Mouse (Mus musculus) kidney, adult 9 months (tissue): ENCODE measurements at regions not wholly inside any gene's neighbourhood (a gene's known extent, or its start where the extent isn't known, plus 50 kb on each side); places are given as distances from the start of the nearest gene placed in this dataset.
"Not testable (repeated sequence)": the region's sequence is repeated elsewhere in the genome, so short reads cannot be mapped to it uniquely, and the experiment has no call there.

ENCODE experiments used
- DNase-seq: peaks from one replicate; pipeline ENCODE4 v3.0.0; 2022

DNA sequence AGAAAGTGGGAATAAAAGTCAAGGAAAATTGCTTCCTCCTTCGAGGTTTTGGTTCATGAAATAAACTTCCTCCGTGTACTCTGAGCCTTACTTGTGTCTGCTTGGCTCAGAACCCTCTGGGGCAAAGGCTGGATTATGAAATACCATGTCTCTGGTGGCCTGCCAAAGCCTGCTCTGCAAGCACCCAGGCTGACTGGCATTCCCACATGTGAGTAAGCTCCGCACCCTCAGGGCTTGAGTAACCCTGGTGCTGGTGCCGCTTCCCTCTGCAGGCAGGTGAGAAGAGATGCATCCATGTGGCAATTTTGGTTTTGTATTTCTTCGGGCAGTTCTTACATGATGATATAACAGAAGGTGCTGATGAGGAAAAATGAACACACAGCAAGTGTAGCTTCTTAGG is 66.0 kb downstream of the Nr2f2 start:
- peak; percentile 97 for DNase-seq

DNA sequence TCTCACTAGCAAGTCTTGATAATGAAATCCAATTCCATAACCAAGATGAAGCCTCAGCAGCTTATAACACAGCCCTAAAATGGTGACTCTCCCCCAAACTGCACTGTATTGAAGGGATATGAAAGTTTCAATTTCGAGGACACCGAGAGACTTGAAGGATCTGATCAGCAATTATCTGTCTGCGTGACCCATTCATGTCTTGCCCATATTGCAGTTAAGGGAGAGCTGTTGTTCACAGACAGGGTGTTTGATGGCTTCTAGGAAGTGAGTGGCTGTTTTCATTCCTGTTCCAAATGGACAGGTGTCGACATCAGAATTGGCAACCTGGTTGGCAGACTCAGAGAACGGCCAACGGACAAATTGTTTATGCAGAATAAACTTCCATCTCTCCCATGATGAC is 75.1 kb downstream of the Nr2f2 start:
- no peak for DNase-seq

DNA sequence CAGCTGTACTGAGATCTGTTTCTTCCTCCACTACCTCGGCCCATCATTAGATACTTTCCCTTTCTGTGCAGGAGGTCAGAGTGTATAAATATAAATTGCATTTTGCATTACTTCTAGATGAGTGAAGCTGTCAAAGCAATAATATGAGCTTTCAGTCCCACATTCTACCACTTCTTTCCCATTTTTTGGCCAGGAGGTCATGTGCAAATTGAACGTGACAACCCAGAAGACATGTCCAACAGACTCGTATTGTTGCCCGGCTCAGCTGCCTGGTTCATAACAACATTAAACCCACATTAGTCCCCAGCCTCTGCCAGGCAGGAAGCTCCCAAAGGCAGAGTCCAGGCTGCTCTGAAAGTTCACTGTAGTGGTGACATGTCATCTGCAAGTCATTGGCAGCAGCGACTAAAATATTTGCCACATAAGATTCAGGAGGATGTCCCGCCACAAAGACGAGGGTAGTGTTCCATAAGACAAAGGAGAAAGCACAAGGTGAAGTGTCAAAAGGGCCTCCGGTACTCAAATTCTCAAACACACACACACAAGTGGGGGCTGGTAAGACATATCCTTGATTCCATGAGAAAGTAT is 75.7 kb downstream of the Nr2f2 start:
- DNase-seq = no peak

DNA sequence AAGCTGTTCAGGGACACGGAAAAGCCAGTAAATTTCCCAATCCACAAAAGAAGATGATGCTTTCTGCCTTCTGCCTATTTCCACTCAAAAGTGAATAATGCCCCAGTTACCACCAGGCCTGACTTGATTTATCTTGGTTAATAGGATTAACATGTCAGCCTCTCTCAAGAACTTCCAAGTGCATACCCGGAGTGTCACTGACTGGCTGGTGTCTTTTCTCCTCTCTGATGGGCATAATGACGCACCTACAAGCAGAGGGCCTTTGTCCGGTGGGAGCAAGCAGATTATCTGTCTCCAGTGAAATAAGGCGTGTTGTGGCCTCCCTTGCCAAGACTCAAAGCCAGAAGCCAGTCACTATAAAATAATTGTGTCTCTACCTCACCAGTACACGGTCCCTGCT is 76.3 kb downstream of the Nr2f2 start:
- no peak for DNase-seq

DNA sequence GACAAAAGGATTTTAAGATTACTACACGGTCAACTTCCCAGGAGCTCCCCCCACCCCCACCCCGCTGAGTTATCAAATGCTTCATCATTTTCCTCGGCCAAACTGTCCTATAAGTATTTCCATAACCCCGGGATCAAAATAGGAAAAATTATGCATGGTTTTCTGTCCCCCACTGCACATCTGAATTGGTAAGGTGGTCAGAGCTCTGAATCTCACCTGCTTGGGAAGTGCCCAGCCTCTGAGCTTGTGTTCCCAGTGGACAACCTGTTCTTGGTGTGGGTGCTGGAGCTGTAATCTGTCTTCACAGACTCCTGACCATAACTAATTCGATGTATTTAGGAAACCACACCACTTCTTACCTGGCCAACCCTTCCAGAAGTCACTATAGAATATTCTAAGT is 77.9 kb downstream of the Nr2f2 start:
- DNase-seq = no peak

DNA sequence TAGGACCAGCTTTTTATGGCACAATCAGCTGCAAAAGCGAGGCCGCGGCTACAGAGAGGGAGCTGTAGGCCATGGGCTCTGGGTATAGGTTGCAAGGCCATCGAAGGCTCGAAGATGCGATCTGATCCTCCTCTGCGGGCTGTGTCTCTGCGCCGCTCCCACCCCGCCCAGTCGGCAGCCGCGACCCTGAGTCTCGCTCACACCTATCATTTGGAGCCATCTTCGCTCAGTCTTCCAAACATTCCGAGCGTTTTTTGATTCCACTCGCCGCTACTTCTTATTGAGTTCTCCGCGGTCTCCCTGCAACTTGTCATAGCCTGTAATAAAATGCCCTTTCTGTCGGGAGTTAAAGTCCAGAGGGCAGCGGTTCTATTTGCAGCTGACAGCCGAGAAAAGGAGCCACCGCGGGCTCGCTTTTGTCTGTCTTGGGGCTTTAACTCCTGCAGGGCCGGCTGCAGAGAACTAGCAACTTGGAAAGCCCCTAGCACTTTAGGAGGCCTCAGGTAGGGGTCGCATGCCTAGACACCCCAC is 78.6 kb downstream of the Nr2f2 start:
- DNase-seq = peak; percentile 61

DNA sequence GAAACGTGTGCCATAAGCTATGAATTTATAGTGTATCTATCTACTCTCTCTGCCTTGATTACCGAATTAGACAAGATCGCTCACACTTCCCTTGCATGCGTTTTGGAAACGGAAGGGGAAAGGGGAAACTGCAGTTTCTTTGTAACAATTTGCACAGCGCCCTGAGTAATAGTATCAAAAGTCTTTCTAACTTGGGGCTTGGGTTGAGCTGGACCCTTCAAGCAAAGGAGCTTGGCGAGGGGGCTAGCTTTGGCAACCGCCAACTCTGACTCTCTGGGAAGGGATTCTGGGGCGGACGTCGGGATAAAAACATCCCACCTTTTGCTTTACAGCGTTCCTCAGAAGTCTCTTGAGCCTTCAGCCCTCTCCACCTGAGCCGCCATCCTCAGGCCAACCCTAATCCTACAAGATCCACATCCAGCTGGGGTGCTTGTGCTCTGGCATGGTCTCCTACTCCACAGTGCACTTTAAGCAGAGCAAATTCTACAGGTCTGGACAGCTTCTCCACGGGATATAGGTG is 79.6 kb downstream of the Nr2f2 start:
- DNase-seq = no peak

DNA sequence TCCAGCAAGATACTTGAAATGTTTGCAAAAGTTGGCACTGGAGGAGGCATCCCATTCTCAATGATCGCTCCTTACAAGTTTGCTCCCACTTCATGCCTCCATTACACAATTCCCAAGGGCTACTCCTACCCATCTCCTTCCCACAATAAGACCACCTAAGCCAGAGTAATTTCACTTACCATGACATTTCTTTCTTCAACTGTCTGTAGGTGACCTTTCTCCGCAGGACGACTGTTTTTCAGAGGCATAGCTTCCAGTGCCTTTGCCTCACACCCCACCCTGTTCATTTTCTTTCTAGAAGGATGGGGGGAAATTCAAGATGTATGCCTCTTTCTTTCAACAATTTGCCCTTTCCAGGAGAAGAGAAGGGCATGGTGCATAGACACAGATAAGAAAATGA is 81.2 kb downstream of the Nr2f2 start:
- DNase-seq = no peak

DNA sequence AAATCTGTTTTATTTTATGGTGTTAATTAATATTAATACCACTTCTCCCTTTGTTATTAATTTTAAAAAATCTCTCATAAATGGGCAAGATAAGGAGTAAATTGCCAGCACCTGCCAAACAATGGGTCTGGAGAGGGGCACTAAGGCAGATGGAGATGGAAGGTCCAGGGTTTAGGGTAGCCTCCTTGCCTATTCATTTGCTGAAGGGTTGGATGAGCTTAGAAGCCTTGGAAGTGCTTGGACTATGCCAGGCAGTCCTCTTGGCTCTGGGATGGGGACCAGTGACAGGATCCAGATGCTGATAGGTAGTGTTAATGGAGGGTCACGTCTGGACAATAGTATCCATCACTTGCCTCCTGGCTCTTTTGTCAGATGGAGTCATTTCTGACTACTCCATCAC is 82.7 kb downstream of the Nr2f2 start:
- no peak for DNase-seq

DNA sequence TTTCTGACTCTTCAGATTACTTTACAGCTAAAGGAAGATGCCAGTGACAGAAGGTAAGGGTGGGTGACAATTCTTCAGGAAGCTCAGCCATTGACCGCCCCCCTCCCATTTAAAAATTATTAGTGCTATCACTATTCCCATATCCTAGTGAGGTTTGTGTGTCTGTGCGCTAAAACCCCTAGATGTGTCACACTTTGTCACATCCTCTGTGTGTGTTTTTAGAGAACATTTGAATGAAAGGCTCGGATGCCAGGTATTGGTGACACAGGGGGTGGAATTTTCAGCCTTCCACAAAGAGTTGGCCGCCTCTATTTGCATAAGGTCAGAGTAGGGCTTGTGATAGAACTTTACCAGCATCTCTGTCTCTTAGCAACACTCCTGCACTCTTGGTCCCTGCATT is 83.4 kb downstream of the Nr2f2 start:
- DNase-seq = no peak

DNA sequence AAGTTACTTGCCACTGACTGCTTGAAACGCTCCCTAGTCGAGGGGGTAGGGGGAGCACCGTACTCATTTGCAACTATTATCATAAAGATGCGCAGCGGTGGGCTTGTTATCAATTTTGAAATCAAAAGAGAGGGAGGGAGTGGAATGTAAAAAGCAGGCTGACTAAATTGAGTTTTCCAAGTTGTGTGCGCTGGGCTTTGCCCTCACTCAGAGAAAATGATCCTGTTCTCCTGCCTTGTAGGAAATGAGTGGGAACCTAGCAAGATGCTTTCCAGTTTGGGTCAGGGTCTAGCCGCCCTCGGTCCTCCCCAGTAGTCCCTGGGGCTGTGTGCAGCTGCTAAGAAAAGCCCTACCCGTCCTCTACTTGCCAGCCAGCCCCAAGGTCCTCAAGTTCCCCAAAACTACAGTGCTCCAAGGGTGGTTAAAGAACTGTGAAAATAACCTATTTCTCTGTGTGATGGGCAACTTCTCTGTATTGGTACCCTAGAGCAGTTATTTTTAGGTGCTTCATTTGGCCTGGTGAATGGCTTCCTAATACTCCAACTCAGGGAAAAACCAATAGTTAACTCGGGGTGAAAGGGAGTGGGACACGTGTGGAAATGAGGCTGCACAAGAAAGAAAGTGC is 84.5 kb downstream of the Nr2f2 start:
- no peak for DNase-seq

DNA sequence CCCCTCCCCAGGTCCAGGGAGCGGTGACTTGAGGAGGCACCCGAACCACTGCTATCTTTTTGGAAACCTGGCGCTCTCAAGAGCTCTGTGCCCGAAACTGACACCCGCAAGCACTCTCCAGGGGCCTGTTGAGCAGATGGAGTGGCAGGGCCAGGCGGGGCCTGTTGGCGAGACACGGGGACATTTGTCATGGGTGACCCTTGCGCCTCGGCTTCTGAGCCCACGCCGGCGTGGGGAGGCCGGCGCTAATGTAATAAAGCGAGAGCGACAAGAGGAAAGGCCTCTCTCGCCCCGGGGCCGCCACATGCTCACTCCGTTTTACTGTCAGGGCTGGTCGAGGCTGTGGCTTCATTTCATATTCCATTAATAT is 85.2 kb downstream of the Nr2f2 start:
- DNase-seq = no peak

DNA sequence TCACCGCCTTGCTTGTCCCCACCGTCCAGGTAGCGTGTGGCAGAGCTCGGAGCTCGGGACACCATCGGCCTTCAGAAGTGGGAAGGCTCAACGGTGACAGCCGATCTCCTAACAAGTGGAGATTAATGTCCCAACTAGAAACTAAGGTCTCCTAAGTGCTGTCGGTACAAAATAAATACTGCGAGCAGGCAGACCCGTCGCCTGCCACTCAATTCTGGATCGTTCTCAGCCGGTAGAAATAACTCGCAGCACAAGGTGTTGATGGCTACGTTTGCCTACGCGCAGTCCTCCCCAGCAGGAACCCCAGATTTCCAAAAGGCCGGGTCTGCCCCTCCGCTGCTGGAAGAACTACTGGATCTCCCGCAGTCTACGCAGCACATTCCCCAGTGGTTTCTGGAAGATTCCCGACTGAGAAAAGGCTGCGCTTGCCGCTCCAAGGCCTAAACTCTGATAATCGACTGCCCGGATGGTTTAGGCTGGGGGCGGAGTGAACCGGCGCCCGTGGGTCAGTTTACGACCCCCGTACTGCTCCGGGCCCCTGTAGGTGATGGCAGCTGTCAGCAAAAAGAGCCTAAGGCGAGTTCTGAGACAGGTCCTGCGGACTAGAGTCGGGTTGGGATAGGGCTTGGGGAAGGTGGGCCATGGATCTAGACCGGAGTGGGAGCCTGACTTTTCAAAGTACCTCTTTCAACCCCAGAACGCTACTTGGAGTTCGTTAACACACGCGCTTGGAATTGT is 85.7 kb downstream of the Nr2f2 start:
- no peak for DNase-seq

DNA sequence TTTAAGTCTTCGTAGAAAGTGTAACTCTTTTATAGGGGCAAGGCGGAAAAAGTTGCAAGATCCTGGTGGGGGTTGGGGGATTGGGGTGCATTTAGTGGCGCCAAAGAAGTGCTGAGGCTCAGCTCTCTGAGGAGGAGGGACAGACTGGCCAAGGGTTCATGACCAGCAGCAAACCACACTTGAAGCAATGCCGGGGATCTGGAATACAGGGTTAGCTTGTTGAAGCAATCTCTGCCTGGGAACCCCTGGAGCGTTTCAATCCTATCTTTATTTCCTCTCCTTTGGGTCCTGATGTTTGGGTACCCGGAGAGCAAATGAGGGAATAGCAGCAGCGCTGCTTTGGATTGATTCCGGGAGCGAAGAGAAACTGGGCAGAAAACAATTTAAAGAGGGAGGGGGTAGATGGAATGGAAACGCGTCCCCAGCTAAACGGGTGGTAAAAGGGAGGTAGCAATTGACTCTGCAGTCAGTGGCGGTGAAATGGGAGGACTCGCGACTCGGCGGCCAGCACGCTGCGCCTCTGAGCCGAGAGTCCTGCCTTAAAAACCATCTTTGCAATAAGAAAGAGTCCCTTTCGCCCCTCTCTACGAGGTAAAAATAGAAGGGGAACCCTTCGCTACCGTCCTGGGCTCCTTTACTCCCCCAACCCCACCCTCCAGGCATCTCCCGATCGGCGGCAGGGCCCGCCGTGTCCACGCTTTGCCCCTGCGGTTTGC is 86.5 kb downstream of the Nr2f2 start:
- no peak for DNase-seq

DNA sequence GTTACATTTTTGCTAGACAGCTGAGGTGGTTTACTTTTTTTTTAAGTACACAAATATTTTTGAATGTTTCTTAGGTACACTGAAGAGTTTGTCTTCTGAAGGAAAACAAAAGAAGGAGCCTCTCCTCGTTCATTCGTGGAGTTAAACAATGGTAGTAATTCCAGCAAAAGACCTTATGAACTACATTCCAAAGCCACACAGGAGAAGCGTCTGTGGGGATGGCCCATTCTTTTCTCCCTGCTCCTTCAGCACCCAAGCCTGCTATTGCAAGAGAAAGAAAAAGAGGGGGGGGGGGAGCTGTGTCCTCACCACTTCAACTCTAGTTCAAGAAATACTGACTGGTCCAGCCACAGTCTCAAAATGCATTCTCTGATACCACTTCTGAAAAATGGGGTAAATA is 87.4 kb downstream of the Nr2f2 start:
- DNase-seq = no peak

DNA sequence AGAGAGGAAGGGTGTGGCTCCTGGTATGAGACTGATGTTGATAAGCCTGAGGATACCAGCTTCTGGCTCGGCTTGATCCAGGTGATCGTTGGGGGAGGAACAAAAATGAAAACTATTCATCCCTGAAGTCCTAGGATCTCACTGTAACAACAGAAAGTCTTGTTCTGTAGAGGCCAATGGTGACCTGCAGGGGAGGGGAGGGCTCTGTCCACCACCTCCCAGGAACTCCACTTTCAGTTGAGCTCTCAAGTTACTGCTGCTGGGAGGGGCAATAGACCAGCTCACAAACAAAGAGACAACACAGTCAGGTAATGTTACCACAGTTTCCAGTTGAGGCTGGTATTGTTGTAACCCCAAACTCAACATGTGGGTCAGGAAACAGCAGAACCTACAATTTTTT is 90.5 kb downstream of the Nr2f2 start:
- no peak for DNase-seq

DNA sequence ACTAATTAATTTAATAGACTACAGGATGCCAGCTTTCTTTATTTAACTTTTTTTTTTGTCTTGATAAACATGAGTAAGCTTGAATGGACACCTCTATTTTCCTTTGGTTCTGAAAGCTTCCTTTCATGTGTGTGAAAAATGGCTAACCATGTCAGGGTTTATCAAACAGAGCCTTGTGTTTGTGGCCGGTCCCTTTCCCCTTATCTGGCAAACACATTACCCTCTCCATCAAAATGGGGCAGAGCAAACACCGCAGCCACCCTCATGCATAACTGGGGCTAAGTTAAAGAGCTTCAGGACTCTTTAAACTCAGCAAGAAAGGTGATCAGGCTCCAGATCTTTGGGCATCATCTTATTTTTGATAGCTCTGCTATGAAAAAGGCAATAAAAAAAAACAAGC is 92.2 kb downstream of the Nr2f2 start:
- DNase-seq = no peak

DNA sequence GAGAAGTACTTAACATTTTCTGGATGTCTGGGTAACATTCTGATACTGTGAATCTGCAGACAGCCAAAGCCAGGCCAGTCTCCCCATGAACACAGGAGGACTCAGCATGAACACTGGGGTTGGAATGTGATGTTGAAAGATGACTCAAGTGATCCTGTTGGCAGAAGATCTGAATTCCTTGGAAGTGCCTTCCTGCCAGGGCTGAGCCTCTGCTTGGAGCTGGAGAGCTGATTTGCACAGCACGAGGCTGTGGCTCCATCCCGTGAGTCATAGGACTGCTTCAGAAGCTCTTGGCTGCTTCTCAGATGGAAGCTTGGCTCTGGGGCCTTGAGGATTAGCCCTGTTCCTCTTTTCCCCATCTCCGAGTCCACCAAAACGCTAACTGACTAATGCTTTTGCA is 99.5 kb downstream of the Nr2f2 start:
- peak; percentile 35 for DNase-seq

DNA sequence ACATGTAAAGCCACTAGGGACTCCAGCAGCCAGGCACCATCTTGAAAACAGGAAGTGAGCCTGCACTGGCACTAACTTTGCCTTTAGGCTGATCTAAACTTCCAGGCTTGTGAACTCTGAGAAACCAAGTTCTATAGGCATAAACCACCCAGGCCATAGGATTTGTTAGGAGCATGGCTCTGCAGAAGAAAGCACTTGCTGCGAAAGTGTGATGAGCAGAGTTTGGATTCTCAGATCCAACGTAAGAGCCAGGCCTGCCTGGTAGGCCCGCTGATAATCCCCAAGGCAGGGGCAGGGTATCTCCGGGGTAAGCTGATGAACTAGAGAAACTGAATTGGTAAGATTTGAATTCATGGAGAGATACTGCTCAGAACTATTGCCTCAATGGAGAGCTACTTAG is 109.7 kb downstream of the Nr2f2 start:
- no peak for DNase-seq

DNA sequence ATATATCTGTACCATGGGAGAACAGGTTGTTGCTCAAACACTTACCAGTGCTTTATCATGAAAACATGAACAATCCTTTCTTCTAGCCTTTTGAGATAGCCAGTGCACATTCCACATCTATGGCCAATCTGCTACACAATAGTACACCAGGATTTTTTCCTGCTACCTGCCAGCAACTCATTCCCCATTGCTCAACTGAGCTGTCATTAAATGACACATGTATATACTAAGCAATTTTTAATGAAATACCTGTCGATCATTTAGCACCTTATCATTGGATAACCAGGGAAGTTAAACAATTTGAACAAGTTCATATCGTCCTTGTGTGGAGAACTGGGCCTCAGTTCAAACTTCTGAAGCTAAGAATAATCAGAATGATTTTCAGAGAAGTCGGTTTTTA is 111.5 kb downstream of the Nr2f2 start:
- no peak for DNase-seq

DNA sequence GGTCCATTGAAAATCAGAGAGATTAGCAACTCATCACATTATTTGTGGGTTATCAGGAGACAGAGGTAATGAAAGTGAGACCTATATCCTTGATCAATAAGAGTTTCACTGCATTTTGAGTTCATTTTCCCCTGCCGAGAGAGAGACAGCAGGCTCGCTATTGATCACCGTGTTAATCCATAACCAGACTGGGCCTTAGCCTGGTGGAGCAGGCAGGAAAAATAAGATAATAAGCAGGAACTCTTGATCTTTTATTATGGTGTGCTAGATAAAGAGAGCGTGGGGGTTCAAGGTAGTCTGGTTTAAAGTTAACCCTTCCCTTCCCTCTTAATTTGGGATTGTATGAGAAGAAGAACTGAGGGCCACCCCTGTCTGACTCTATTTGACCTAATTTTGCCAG is 113.3 kb downstream of the Nr2f2 start:
- DNase-seq = no peak

DNA sequence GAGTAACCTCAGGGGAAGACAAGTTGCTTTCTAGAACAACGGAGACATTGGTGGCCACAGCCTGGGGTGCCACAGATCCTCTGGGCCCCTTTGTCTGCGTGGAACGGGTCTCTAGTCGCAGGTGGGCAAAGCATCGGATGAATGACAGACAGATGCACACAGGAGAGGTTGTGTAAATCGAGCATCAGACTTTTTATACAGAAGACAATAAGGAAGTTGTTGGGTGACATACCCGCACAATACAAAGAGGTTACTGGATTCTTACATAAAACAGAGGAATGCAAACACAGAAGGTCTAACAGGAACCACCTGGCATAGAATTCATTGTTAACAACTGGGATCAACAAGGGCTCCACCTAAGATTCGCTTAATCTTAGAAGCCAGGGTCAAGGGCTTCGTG is 127.5 kb downstream of the Nr2f2 start:
- not testable (repeated sequence) for DNase-seq

DNA sequence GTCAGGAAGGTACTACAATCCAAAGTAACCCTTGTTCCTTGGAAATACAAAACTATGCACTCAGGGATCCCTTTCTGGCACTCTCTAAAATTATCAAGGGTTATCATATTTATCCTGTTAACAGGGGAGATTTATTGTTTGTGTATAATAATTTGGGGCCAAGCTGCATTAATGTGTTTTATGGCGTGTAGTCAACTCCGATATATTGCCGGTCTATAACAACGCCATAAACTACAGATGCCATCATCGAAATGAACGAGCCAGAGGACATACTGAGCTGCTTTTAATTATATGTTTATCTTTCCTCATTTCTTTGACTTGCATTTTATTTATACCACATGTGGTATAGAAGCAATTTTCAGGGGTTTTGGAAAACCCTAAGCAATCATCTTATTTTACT is 147.2 kb downstream of the Nr2f2 start:
- no peak for DNase-seq

DNA sequence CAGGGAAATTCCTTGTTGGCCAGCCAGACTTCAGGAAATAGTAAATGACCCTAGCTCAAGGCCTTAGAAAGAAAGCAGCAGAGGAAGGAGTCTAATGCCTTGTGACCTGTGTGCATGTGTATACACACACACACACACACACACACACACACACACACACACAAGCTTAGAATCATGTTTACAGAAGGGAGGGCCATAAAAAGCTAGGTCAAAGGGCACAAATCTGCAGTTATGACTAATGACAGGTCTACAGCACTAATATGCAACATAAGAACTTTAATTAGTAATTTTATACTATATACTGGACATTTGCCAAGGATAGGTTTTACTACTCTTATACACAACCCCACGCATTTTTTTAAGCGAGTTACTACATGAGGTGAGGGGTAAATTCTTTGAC is 149.4 kb downstream of the Nr2f2 start:
- DNase-seq = no peak
